Mouse (Mus musculus) CD4-positive, CD25-positive, alpha-beta regulatory T cell, adult 9 weeks (primary cell): ENCODE measurements around the gene Xkr7. TPM values are rescaled to one million over a fixed set of nuclear protein-coding genes. Genes with fewer than 3 reads are reported as not detected.

ENCODE experiments used
- polyA plus RNA-seq: library from polyadenylated mRNA; unstranded; fragments of 100-300 nt; shearing (Covaris generic); gene quantifications from one replicate; pipeline ENCODE4 v1.2.1, GENCODE M21; 2017

Xkr7 gene
- polyA plus RNA-seq, result not detected

GRCm38 (mm10) chr2:153031126-153032082 is at the start of gene Xkr7:
Xkr7 (plus strand) TSS chr2:153031852.

DNA sequence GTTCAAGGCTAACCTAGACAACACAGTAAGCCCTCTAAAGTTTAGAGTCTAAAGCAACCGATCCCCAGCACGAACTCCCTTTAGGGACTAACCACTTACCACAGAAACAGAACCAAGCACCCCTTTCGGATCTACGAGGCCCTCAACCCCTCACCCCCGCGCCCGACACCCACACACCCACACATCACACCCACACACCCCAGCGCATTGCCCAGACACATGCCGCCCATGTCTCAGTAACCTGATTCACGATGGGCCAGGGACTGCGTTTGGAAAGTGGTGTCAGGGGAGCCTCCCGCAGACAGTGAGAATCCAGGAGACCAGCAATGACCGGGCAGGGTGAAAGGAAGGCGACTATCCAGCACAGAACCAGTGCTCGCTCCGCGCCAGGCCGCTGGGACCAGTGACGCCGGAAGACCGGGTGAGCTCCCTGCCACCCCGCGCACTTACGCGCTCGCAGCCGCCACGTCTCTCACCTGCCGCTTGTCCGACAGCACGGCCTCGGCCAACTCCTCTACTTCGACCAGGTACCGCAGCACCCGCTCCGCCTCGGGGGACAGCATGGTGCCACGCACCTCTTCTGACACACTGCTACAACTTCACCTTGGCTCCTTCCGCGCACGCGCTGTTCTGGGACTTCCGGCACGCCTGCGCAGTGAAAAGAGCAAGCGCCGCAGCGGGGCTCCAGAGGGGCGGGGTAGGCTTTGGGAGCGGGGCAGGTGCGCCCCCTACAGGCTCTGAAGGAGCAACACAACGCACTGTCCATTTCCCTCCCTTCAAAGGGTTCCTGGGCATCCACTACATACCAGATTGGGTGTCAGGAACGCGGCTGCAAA is 16.7 kb upstream of the Xkr7 start, which contains the start of gene Pdrg1:
Pdrg1 (minus strand) TSS at position 670 of the 836 bp plus-strand sequence.

GRCm38 (mm10) chr2:153065747-153066508 is 34.3 kb downstream of the Xkr7 start, which contains the start of gene Ccm2l:
Ccm2l (plus strand) TSS chr2:153065955.

Other genes with a start within 250 kb of the Xkr7 start
- 69.7 TPM for gene Bcl2l1, start 200.1 kb upstream of the Xkr7 start, polyA plus RNA-seq
- 4.1 TPM for gene Tpx2, start 183.9 kb upstream of the Xkr7 start, polyA plus RNA-seq
- gene Mylk2, start 120.5 kb upstream of the Xkr7 start, polyA plus RNA-seq, result not detected
- gene Foxs1, start 98.6 kb upstream of the Xkr7 start, polyA plus RNA-seq, result not detected
- gene Dusp15, start 80.2 kb upstream of the Xkr7 start, polyA plus RNA-seq, result not detected
- gene Ttll9, start 69.4 kb upstream of the Xkr7 start, polyA plus RNA-seq, result 1.3 TPM
- gene Pdrg1, start 16.4 kb upstream of the Xkr7 start, polyA plus RNA-seq, result 200 TPM
- not detected for gene Ccm2l, start 34.1 kb downstream of the Xkr7 start, polyA plus RNA-seq
- 0.77 TPM for gene Hck, start 76.6 kb downstream of the Xkr7 start, polyA plus RNA-seq
- 71.9 TPM for gene Tm9sf4, start 129.5 kb downstream of the Xkr7 start, polyA plus RNA-seq
- 41.5 TPM for gene Tspyl3, start 193.6 kb downstream of the Xkr7 start, polyA plus RNA-seq
- 13.7 TPM for gene Plagl2, start 209.6 kb downstream of the Xkr7 start, polyA plus RNA-seq
- gene Pofut1, start 209.7 kb downstream of the Xkr7 start, polyA plus RNA-seq, result 23.5 TPM